Mouse (Mus musculus) stomach, embryonic 15.5 days (tissue): ENCODE results near the gene Bnip1. TPM values are rescaled to one million over a fixed set of nuclear protein-coding genes. Genes with fewer than 3 reads are reported as not detected.

Experiments used
- ATAC-seq: fragments of 200-750 bp; cut with Nextera tagmentation; 2 replicates; pipeline ENCODE4 v1.8.0; 2017; ENCODE audit warnings: low read depth, moderate number of reproducible peaks, moderate TSS enrichment; ENCODE audit not compliant: insufficient read depth, low FRiP score
- H3K27ac ChIP-seq: fragments of 300-500 bp; sonication (generic); 2 replicates; pipeline ENCODE4 v1.5.1; 2015; ENCODE audit warnings: mild to moderate bottlenecking, inconsistent platforms
- H3K27me3 ChIP-seq: fragments of 300-500 bp; sonication (generic); replicated peaks from 2 replicates; pipeline ENCODE4 v1.6.1; 2015; ENCODE audit warnings: inconsistent platforms
- H3K36me3 ChIP-seq: fragments of 300-500 bp; sonication (generic); 2 replicates; pipeline ENCODE4 v1.6.1; 2015; ENCODE audit warnings: inconsistent platforms
- H3K4me1 ChIP-seq: fragments of 300-500 bp; sonication (generic); 2 replicates; pipeline ENCODE4 v1.6.1; 2015; ENCODE audit warnings: inconsistent platforms
- H3K4me2 ChIP-seq: fragments of 300-500 bp; sonication (generic); 2 replicates; pipeline ENCODE4 v1.6.1; 2015; ENCODE audit warnings: mild to moderate bottlenecking, inconsistent platforms
- H3K4me3 ChIP-seq: fragments of 300-500 bp; sonication (generic); replicated peaks from 2 replicates; pipeline ENCODE4 v1.5.1; 2015; ENCODE audit warnings: inconsistent platforms
- H3K9ac ChIP-seq: fragments of 300-500 bp; sonication (generic); 2 replicates; pipeline ENCODE4 v1.6.1; 2015; ENCODE audit warnings: inconsistent platforms
- H3K9me3 ChIP-seq: fragments of 300-500 bp; sonication (generic); 2 replicates; pipeline ENCODE4 v1.6.1; 2016; ENCODE audit warnings: inconsistent platforms
- WGBS: fragments of 180-500 bp; shearing (Covaris S2); methylation state at CpG from one replicate; pipeline ENCODE4 v1.1.7; 2015; 5-methylcytosine and 5-hydroxymethylcytosine counted together
- polyA plus RNA-seq: library from polyadenylated mRNA; unstranded; fragments of >200 nt; fragmentation: Nextera tagmentation; extraction: Ambion mirVana; gene quantifications from 2 replicates; pipeline ENCODE4 v1.2.1, GENCODE M21; 2015

Gene Bnip1
- polyA plus RNA-seq, 1 experiment from 2014 or later, result 42.9 TPM

DNA sequence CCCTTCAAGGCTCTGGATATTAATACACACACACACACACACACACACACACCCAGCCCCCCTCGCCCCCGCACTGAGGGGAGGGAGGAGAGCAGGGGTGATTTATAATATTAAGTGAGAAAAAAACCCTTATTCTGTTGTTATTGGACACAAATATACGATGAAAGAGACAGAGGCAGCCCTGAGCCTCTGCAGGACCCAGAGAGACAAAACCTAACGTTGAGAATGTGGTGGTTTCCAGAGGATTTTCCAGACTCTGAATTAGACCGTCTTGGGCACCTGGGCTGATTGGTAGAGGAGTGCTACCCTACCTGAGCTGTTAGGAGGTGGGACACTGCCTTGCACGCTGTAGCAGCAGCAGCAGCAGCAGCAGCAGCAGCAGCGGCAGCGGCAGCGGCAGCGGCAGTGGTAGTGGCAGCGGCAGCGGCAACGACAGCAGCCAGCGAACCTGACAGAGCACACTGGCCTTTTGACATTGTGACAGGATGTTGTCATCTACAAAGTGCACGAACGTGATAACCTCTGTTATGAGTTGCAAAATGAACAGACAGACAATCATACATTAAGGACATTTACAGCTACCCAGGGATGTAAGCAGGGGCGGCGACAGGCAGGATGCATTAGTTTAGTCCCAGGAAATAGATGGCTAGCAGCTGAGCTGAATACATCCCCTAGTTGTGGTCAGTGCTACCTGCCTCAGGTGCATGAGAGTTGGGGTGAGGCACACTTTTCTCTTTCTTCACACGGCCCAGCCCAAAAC, 56.1 kb downstream of the Bnip1 start:
- Histone ChIP-seq H3K4me3 (peak overlapping the region; percentile 32), H3K9ac (no peak overlapping the region), H3K9me3 (no peaks in the 10 kb centered on the region), H3K27me3 (peaks cover 85% of the 10 kb centered on the region), H3K27ac (no peak overlapping the region), H3K4me2 (peak overlapping the region; percentile 11; the same call in 1 of the 2 replicates), H3K4me1 (peaks cover 14% of the 10 kb centered on the region), H3K36me3 (no peaks in the 10 kb centered on the region)
- ATAC-seq, result no peak
- WGBS, result 7% methylated on average over 19 of the region's 19 CpGs

DNA sequence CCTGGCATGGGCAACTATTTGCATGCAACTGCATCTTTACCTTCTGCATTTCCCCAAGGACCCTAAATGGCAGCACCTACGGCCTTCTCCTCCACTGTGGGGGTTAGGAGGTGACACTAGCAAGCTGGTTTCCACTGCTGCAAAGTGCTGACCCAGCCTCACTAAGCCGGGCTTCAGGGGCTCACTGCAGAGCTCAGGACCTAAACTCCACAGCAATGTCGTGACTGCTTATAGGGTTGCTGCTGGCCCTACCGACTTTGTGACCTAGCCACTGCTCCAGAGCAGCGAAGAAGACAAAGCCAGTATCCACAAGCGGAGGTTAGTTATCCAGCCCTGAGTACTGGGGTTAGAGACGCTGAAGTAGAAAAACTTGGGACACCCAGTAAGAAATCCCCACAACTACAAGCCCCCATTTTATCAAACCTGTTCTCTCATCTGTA, 56.7 kb downstream of the Bnip1 start:
- peak overlapping the region; percentile 32 for H3K4me3 ChIP-seq
- no peak overlapping the region for H3K27ac ChIP-seq
- no peak for ATAC-seq
- WGBS, result 6% methylated on average over 7 of the region's 7 CpGs
- H3K36me3 ChIP-seq, result no peaks in the 10 kb centered on the region
- H3K9me3 ChIP-seq, result no peaks in the 10 kb centered on the region
- no peak overlapping the region for H3K9ac ChIP-seq
- peak overlapping the region; percentile 11; the same call in 1 of the 2 replicates for H3K4me2 ChIP-seq
- H3K4me1 ChIP-seq, result peaks cover 14% of the 10 kb centered on the region
- peaks cover 91% of the 10 kb centered on the region for H3K27me3 ChIP-seq

DNA sequence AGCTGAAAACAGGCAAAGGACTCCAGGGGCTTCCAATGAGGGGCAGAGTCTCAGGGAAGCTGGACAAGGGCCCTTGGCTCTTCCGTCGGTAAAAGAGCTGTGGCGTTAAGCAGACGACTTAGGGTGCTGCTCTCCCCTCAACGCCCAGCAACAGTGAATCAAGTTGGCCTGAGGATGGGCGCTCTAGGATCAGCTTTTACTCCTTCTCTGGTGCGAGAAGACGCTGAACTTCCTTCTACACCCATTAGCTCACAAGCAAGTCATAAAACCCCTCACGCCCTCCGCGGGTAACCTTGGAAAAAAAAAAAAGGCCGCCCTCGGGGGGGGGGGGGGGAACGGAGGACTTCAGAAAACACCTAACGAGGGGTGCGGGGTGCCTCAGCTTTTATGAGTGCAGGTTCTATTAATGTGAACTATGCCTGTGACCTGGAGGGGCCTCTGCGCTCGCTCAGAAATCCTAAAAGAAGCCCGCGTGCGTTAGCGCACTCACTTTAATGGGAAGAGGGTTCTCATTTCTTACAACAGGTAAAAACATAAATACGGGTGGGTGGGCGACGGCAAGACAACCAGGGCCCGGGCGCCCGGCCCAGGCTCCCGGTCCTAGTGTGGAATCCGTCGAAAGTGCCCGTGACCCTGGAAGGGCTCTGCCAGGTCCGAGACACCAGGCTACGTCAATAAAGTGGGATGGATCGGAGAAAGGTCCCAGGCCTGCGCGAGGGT, 57.5 kb downstream of the Bnip1 start:
- no peaks in the 10 kb centered on the region for H3K36me3 ChIP-seq
- no peak overlapping the region for H3K9ac ChIP-seq
- H3K27ac ChIP-seq, result no peak overlapping the region
- H3K4me1 ChIP-seq, result peaks cover 14% of the 10 kb centered on the region
- H3K9me3 ChIP-seq, result no peaks in the 10 kb centered on the region
- H3K4me2 ChIP-seq, result peak overlapping the region; percentile 48
- peak overlapping the region; percentile 32 for H3K4me3 ChIP-seq
- WGBS, result 5% methylated on average over 37 of the region's 37 CpGs
- no peak for ATAC-seq
- peaks cover 99% of the 10 kb centered on the region for H3K27me3 ChIP-seq

DNA sequence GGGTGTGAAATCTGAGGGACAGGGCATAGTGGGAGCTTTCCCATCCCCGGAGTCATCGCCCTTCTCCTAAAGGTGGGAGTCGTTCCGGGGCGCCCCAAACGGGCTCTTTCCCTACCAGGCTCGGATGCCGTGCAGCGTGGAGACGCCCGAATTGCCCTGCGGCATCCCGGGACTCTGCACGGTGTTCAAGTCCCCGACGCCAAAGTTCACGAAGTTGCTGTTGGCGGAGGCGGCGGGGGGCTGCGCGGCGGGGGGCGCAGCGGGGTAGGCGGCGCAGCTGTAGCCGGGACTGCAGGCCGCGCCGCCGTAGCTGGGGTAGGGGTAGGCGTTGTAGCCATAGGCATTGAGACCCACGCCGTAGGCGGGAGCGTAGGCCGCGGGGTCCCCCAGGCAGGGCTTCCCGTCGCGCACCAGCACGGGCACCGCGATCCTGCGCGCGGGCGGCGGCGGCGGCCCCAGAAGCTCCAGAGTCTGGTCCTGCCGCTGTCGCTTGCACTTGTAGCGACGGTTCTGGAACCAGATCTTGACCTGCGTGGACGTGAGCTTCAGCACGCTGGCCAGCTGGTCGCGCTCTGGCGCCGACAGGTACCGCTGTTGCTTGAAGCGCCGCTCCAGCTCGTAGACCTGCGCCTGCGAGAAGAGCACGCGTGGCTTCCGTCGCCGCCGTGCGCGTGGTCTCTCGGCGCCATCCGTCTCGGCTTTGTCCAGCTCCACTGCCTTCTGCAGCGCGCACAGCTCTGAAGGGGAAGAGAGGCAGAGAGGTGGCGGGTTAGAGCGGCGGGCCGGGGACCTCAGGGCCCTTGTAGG, 58.2 kb downstream of the Bnip1 start:
- no peak overlapping the region for H3K27ac ChIP-seq
- H3K9me3 ChIP-seq, result no peaks in the 10 kb centered on the region
- H3K27me3 ChIP-seq, result peaks cover 99% of the 10 kb centered on the region
- no peak overlapping the region for H3K9ac ChIP-seq
- peaks cover 15% of the 10 kb centered on the region for H3K4me1 ChIP-seq
- 1% methylated on average over 87 of the region's 87 CpGs for WGBS
- no peaks in the 10 kb centered on the region for H3K36me3 ChIP-seq
- ATAC-seq, result no peak
- H3K4me3 ChIP-seq, result peak overlapping the region; percentile 32
- peak overlapping the region; percentile 48 for H3K4me2 ChIP-seq

DNA sequence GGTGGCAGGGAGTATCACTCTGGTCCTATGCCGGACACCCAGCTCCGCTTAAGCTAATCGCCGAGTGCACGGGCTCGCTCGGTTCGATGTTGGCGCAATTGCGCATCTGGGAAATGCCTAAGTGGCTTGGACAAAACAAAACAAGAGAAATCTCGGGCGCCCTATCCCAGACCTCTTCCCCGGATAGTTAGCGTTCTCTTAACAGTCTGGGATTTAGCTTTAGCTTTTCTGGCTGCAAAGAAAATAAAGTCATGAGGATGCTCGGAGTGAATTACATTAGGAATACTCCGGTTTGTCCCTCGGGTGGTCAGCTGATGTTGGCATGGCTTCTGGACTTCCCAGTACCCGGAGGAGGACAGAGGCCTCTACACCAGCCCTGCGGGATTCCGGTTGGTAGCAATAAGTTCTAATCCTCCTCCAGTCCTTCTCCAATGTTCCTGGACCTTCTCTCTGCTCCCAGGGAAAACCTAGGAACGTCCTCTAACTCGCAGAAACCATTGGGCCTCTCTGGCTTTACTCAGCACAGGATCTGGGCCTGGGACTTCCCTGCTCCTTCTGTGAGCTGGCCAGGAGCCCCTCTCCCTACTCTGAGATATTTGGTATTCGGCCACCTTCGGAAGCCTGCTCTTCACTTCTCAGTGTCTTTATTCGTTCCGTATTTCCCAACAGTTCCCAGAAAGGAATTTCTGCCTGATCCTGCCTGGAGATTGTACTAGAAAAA, 59.0 kb downstream of the Bnip1 start:
- no peak overlapping the region for H3K9ac ChIP-seq
- 6% methylated on average over 26 of the region's 26 CpGs for WGBS

GRCm38 (mm10) chr17:26840439-26840780, 59.5 kb downstream of the Bnip1 start:
- Histone ChIP-seq H3K36me3 (no peaks in the 10 kb centered on the region), H3K9me3 (no peaks in the 10 kb centered on the region), H3K4me3 (peak overlapping the region; percentile 32), H3K4me1 (peaks cover 22% of the 10 kb centered on the region), H3K4me2 (no peak overlapping the region), H3K9ac (no peak overlapping the region), H3K27ac (no peak overlapping the region), H3K27me3 (peaks cover 99% of the 10 kb centered on the region)
- no peak for ATAC-seq
- WGBS, result 17% methylated on average over 9 of the region's 9 CpGs

More for the DNA sequence above, 59.0 kb downstream of the Bnip1 start:
- ATAC-seq, result no peak
- Histone ChIP-seq H3K4me1 (peaks cover 22% of the 10 kb centered on the region), H3K9me3 (no peaks in the 10 kb centered on the region), H3K36me3 (no peaks in the 10 kb centered on the region), H3K27ac (no peak overlapping the region), H3K27me3 (peaks cover 99% of the 10 kb centered on the region), H3K4me3 (peak overlapping the region; percentile 32), H3K4me2 (peak overlapping the region; percentile 48)

GRCm38 (mm10) chr17:26840922-26841731, 60.3 kb downstream of the Bnip1 start:
- Histone ChIP-seq H3K27ac (no peak overlapping the region; the same call in 1 of the 2 replicates), H3K4me1 (peaks cover 22% of the 10 kb centered on the region), H3K9me3 (no peaks in the 10 kb centered on the region), H3K4me2 (peak overlapping the region; percentile 36), H3K9ac (no peak overlapping the region), H3K27me3 (peaks cover 98% of the 10 kb centered on the region), H3K4me3 (peak overlapping the region; percentile 32), H3K36me3 (no peaks in the 10 kb centered on the region)
- 3% methylated on average over 47 of the region's 48 CpGs for WGBS
- ATAC-seq, result no peak

- Histone ChIP-seq H3K36me3 (no peaks in the 10 kb centered on the region), H3K27me3 (peaks cover 94% of the 10 kb centered on the region), H3K4me1 (peaks cover 22% of the 10 kb centered on the region), H3K9ac (no peak overlapping the region), H3K4me2 (no peak overlapping the region), H3K27ac (no peak overlapping the region), H3K9me3 (no peaks in the 10 kb centered on the region), H3K4me3 (no peak overlapping the region)
- WGBS, result 10% methylated on average over 5 of the region's 5 CpGs
- ATAC-seq, result no peak
Observed at GRCm38 (mm10) chr17:26841981-26842380, 61.1 kb downstream of the Bnip1 start.
